Mouse (Mus musculus): ENCODE measurements at regions not wholly inside any gene's neighbourhood (a gene's known extent, or its start where the extent isn't known, plus 50 kb on each side); places are given as distances from the start of the nearest gene placed in this dataset.

DNA sequence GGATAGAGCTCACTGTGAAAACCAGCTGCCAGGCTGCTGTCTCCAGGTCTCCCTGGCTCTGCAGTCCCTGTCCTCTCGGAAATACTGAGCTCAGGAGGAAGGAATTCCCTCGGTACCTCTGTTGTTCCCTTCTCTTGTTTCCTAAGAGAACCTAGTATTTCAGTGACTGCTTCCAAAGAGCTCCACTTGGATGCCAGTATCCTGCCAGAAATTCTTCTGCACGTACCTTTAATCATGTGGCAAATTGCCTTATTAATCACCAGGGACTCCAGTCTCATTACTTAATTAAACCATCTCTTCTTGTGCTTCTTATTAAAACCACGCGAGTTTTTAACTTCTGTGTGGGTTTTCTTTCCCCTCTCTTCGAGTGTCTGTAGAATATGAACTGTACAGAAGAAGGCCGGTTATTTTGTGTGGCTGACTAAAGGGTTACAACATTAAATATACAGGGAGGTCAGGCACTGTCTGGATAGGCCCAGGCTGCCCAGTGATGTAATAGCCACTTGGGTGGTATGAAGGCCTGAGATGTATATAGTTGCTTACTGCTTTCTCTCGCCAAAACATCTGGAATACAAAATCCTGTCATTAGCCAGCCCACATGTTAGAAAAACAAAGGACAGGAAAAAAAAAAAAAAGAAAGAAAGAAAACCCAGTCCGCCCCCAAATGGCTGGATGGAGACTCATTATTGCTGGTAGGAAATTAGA, 183.2 kb downstream of the Gm10260 start:
- no peak overlapping the region for H3K4me2 ChIP-seq (replicated peaks)
- H3K27me3 ChIP-seq: no peaks in the 10 kb centered on the region
- H3K27ac ChIP-seq: no peak overlapping the region; the same call in 1 of the 2 replicates
- H3K4me1 ChIP-seq: peaks cover 8% of the 10 kb centered on the region; the same call in 1 of the 2 replicates
- H3K36me3 ChIP-seq: no peaks in the 10 kb centered on the region
- WGBS: 29% methylated on average over 9 of the region's 9 CpGs
- no peak for ATAC-seq (ENCODE audit: insufficient number of reproducible peaks, insufficient read depth, low FRiP score, low TSS enrichment)
- no peak overlapping the region for H3K9ac ChIP-seq
- no peaks in the 10 kb centered on the region for H3K9me3 ChIP-seq
- no peak overlapping the region for H3K4me3 ChIP-seq

GRCm38 (mm10) chr13:97573601-97574000, 186.8 kb downstream of the Gm10260 start:
- Histone ChIP-seq H3K27ac (no peak overlapping the region), H3K27me3 (no peaks in the 10 kb centered on the region), H3K9ac (no peak overlapping the region), H3K4me3 (no peak overlapping the region), H3K9me3 (no peaks in the 10 kb centered on the region), H3K36me3 (no peaks in the 10 kb centered on the region), H3K4me1 (peaks cover 8% of the 10 kb centered on the region; the same call in 1 of the 2 replicates), H3K4me2 (replicated peaks) (no peak overlapping the region)
- 42% methylated on average over 3 of the region's 3 CpGs for WGBS
- ATAC-seq (ENCODE audit: insufficient number of reproducible peaks, insufficient read depth, low FRiP score, low TSS enrichment): no peak

- no peak overlapping the region for H3K27ac ChIP-seq
- H3K36me3 ChIP-seq: no peaks in the 10 kb centered on the region
- H3K27me3 ChIP-seq: no peaks in the 10 kb centered on the region
- no peak overlapping the region for H3K9ac ChIP-seq
- peaks cover 8% of the 10 kb centered on the region; the same call in 1 of the 2 replicates for H3K4me1 ChIP-seq
- 59% methylated on average over 3 of the region's 3 CpGs for WGBS
- ATAC-seq (ENCODE audit: insufficient number of reproducible peaks, insufficient read depth, low FRiP score, low TSS enrichment): no peak
- H3K9me3 ChIP-seq: no peaks in the 10 kb centered on the region
- H3K4me2 ChIP-seq (replicated peaks): no peak overlapping the region
- H3K4me3 ChIP-seq: no peak overlapping the region
These were observed 188.1 kb downstream of the Gm10260 start for GRCm38 (mm10) chr13:97572352-97572751.

GRCm38 (mm10) chr13:97570009-97570408, 190.4 kb downstream of the Gm10260 start:
- Histone ChIP-seq H3K4me2 (replicated peaks) (no peak overlapping the region), H3K27ac (no peak overlapping the region), H3K9me3 (no peaks in the 10 kb centered on the region), H3K9ac (no peak overlapping the region), H3K27me3 (no peaks in the 10 kb centered on the region), H3K4me1 (no peaks in the 10 kb centered on the region), H3K4me3 (no peak overlapping the region), H3K36me3 (no peaks in the 10 kb centered on the region)
- 36% methylated on average over 1 of the region's 1 CpGs for WGBS
- ATAC-seq (ENCODE audit: insufficient number of reproducible peaks, insufficient read depth, low FRiP score, low TSS enrichment): no peak

DNA sequence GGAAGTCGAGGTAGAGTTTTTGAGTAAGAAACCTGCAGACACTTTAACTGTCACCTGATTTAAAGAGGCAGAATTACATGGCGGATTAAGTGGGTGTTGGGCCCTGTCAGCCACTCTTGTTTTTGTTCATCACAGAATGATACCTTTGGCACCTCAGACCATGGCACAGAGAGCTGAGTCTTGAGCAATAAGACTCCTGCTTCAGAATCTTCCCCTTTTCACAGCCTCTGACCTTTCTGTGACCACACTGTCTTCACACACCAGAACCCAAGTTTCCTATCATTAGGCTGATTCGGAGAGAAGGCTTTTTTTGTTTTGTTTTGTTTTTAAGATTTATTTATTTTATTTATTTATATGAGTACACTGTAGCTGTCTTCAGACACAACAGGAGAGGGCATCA, 192.8 kb downstream of the Gm10260 start:
- 81% methylated on average over 3 of the region's 3 CpGs for WGBS
- no peak for ATAC-seq (ENCODE audit: insufficient number of reproducible peaks, insufficient read depth, low FRiP score, low TSS enrichment)

GRCm38 (mm10) chr13:97566071-97566470, 194.4 kb downstream of the Gm10260 start:
- Histone ChIP-seq H3K4me1 (peaks cover 4% of the 10 kb centered on the region; the same call in 1 of the 2 replicates), H3K36me3 (no peaks in the 10 kb centered on the region), H3K27me3 (no peaks in the 10 kb centered on the region), H3K4me2 (replicated peaks) (no peak overlapping the region), H3K4me3 (no peak overlapping the region), H3K9me3 (no peaks in the 10 kb centered on the region), H3K27ac (no peak overlapping the region), H3K9ac (no peak overlapping the region)
- no peak for ATAC-seq (ENCODE audit: insufficient number of reproducible peaks, insufficient read depth, low FRiP score, low TSS enrichment)
- 48% methylated on average over 7 of the region's 7 CpGs for WGBS

More for the DNA sequence above, 192.8 kb downstream of the Gm10260 start:
- Histone ChIP-seq H3K4me3 (no peak overlapping the region), H3K27ac (no peak overlapping the region), H3K4me1 (no peaks in the 10 kb centered on the region), H3K4me2 (replicated peaks) (no peak overlapping the region), H3K27me3 (no peaks in the 10 kb centered on the region), H3K9ac (no peak overlapping the region), H3K36me3 (no peaks in the 10 kb centered on the region), H3K9me3 (no peaks in the 10 kb centered on the region)

- no peak for ATAC-seq (ENCODE audit: insufficient number of reproducible peaks, insufficient read depth, low FRiP score, low TSS enrichment)
- no peaks in the 10 kb centered on the region for H3K9me3 ChIP-seq
- no peaks in the 10 kb centered on the region for H3K27me3 ChIP-seq
- no peak overlapping the region for H3K9ac ChIP-seq
- H3K4me1 ChIP-seq: peaks cover 4% of the 10 kb centered on the region; the same call in 1 of the 2 replicates
- H3K4me3 ChIP-seq: no peak overlapping the region
- no peaks in the 10 kb centered on the region for H3K36me3 ChIP-seq
- H3K4me2 ChIP-seq (replicated peaks): no peak overlapping the region
- 62% methylated on average over 6 of the region's 6 CpGs for WGBS
- no peak overlapping the region for H3K27ac ChIP-seq
These were observed 198.2 kb downstream of the Gm10260 start for GRCm38 (mm10) chr13:97562241-97562640.

DNA sequence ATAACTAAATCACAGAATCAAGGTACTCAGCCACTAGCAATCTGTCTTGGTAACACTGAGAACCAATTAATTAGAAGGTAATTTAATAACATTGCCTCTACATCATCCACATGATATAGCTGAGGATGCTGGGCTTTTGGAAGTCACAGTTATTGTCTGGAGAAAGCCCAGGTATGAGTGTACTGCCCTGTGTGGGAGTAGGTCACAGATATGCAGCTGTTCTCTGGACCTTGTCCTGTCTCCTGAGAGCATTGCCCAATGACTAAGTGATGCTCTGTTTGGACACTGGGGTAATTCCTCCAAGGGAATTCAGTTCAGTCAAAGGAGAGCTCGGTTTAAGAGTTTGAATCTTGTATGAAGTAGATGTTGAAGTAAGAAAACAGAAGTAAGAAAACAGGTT, 199.6 kb downstream of the Gm10260 start:
- no peak overlapping the region for H3K4me2 ChIP-seq (replicated peaks)
- H3K9me3 ChIP-seq: no peaks in the 10 kb centered on the region
- no peak for ATAC-seq (ENCODE audit: insufficient number of reproducible peaks, insufficient read depth, low FRiP score, low TSS enrichment)
- H3K9ac ChIP-seq: no peak overlapping the region
- no peaks in the 10 kb centered on the region for H3K36me3 ChIP-seq
- H3K4me1 ChIP-seq: peaks cover 4% of the 10 kb centered on the region; the same call in 1 of the 2 replicates
- no peak overlapping the region for H3K27ac ChIP-seq
- no peaks in the 10 kb centered on the region for H3K27me3 ChIP-seq
- WGBS: 67% methylated on average over 1 of the region's 1 CpGs
- H3K4me3 ChIP-seq: no peak overlapping the region

GRCm38 (mm10) chr13:97559611-97560385, 200.6 kb downstream of the Gm10260 start:
- peaks cover 4% of the 10 kb centered on the region; the same call in 1 of the 2 replicates for H3K4me1 ChIP-seq
- no peak overlapping the region for H3K4me3 ChIP-seq
- 91% methylated on average over 15 of the region's 15 CpGs for WGBS

DNA sequence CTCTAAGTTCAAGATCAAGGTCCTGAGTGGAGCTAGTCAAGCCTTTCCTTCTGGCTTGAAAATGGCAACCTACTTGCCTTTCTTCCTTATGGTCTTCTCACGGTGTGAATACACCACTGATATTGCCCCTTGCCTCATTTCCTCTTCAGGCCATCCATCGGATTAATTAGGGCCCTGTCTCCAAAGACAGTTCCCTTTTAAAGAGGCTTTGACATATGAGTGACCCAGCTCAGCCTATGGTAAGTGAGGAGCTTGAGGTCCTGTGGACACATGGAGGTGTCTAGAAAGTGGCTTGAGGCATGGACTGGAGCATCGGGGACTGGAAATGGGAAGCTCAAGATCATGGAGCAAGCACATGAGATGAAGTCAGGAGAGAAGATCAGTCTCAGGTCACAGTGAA, 201.5 kb downstream of the Gm10260 start:
- Histone ChIP-seq H3K4me2 (replicated peaks) (no peak overlapping the region), H3K4me1 (peaks cover 4% of the 10 kb centered on the region; the same call in 1 of the 2 replicates), H3K9me3 (no peaks in the 10 kb centered on the region), H3K4me3 (no peak overlapping the region), H3K9ac (no peak overlapping the region), H3K36me3 (no peaks in the 10 kb centered on the region), H3K27me3 (no peaks in the 10 kb centered on the region), H3K27ac (no peak overlapping the region)
- 95% methylated on average over 3 of the region's 3 CpGs for WGBS
- no peak for ATAC-seq (ENCODE audit: insufficient number of reproducible peaks, insufficient read depth, low FRiP score, low TSS enrichment)

More at GRCm38 (mm10) chr13:97559611-97560385, 200.6 kb downstream of the Gm10260 start:
- no peak overlapping the region for H3K27ac ChIP-seq
- no peaks in the 10 kb centered on the region for H3K36me3 ChIP-seq
- H3K27me3 ChIP-seq: no peaks in the 10 kb centered on the region
- no peak overlapping the region for H3K4me2 ChIP-seq (replicated peaks)
- no peak for ATAC-seq (ENCODE audit: insufficient number of reproducible peaks, insufficient read depth, low FRiP score, low TSS enrichment)
- H3K9ac ChIP-seq: no peak overlapping the region
- H3K9me3 ChIP-seq: no peaks in the 10 kb centered on the region

DNA sequence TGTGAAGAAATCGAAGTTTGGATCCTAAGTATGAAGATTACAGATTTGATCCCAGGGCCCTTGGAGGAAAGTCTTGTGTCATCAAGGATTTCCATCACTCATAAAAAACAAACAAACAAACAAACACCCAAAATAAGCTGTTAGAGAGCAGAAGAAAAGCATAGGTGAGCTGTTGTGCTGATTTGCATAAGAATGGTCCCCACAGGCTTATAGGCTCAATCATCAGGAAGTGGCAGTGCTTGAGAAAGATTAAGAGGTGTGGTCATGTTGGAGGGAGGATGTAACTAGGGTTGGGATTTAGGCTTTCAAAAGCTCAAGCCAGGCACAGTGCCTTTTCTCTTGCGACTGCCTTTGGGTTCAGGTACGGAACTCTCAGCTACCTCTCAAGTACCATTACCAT, 205.1 kb downstream of the Gm10260 start:
- no peak overlapping the region for H3K9ac ChIP-seq
- H3K27ac ChIP-seq: no peak overlapping the region
- H3K4me1 ChIP-seq: no peaks in the 10 kb centered on the region
- H3K27me3 ChIP-seq: no peaks in the 10 kb centered on the region
- ATAC-seq (ENCODE audit: insufficient number of reproducible peaks, insufficient read depth, low FRiP score, low TSS enrichment): no peak
- H3K36me3 ChIP-seq: no peaks in the 10 kb centered on the region
- WGBS: 94% methylated on average over 3 of the region's 3 CpGs
- no peak overlapping the region for H3K4me3 ChIP-seq
- H3K4me2 ChIP-seq (replicated peaks): no peak overlapping the region
- no peaks in the 10 kb centered on the region for H3K9me3 ChIP-seq

GRCm38 (mm10) chr13:97554601-97555000, 205.8 kb downstream of the Gm10260 start:
- Histone ChIP-seq H3K9me3 (no peaks in the 10 kb centered on the region), H3K4me3 (no peak overlapping the region), H3K27ac (no peak overlapping the region), H3K4me2 (replicated peaks) (no peak overlapping the region), H3K36me3 (no peaks in the 10 kb centered on the region), H3K9ac (no peak overlapping the region), H3K27me3 (no peaks in the 10 kb centered on the region), H3K4me1 (no peaks in the 10 kb centered on the region)
- WGBS: 41% methylated on average over 5 of the region's 5 CpGs
- no peak for ATAC-seq (ENCODE audit: insufficient number of reproducible peaks, insufficient read depth, low FRiP score, low TSS enrichment)
